Mouse (Mus musculus) large intestine, adult 2 months (tissue): ENCODE data around the gene H2-T24. TPM values are rescaled to one million over a fixed set of nuclear protein-coding genes. Genes with fewer than 3 reads are reported as not detected.
"Not testable (repeated sequence)": the region's sequence is repeated elsewhere in the genome, so short reads cannot be mapped to it uniquely, and the experiment has no call there.

Source experiments
- DNase-seq: peaks from one replicate; pipeline ENCODE4 v3.0.0-alpha.2; 2012; ENCODE audit warnings: low read depth, low spot score
- WGBS: fragments of 180-500 bp; shearing (Covaris S2); methylation state at CpG from one replicate; pipeline ENCODE4 v1.1.7; 2018; 5-methylcytosine and 5-hydroxymethylcytosine counted together
- polyA plus RNA-seq: library from polyadenylated mRNA; depleted of rRNA; stranded (reverse); fragments of >200 nt; gene quantifications from 2 replicates; pipeline ENCODE4 v1.2.3, GENCODE M21; 2012

H2-T24 gene
- polyA plus RNA-seq, 1 experiment = 1.6 TPM

DNA sequence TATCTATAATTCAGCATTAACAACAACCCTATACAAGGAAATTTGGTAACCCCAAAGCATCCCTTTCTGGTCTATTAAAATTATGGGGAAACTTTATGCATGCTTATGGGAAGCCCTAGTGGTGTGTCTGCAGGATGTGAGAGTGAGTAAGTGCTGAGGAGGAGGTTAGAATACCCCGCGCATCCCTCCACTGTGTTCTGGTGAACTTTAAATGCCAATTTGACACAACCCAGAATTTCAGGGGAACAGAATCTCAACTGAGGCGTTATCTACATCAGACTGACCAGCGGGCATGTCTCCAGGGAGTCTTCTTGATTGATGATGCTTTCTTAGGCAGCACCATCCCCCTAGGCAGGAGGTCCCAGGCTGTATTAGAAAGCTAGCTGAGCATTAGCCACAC, 5.5 kb upstream of the H2-T24 start:
- WGBS = 82% methylated on average over 4 of the region's 4 CpGs
- no peak for DNase-seq

GRCm38 (mm10) chr17:36025197-36025596, 4.8 kb upstream of the H2-T24 start:
- 92% methylated on average over 5 of the region's 5 CpGs for WGBS
- no peak for DNase-seq

- WGBS = 33% methylated on average over 9 of the region's 9 CpGs
- no peak for DNase-seq
Measured at GRCm38 (mm10) chr17:36023710-36024654, 3.6 kb upstream of the H2-T24 start.

- WGBS = 88% methylated on average over 6 of the region's 6 CpGs
- DNase-seq = no peak
Measured at GRCm38 (mm10) chr17:36022922-36023321, 2.6 kb upstream of the H2-T24 start.

DNA sequence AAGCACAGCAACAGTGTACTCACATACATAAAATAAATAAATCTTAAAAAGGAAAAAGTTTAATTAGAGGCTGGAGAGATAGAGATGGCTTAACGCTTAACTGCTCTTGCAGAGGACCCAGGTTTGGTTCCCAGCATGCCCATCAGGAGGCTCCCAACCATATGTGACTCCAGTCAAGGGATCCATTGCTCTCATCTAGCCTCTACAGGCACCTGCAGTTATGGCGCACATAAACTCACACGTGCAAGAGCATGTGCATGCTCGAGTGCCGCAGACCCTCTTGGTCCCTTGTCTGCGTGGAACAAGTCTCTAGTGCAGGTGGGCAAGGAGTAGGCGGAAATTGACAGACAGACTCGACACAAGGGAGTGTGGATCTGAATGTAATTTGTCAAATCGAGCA, 1.7 kb upstream of the H2-T24 start:
- WGBS = 95% methylated on average over 9 of the region's 9 CpGs
- DNase-seq = no peak

- WGBS = 76% methylated on average over 1 of the region's 1 CpGs
- DNase-seq = no peak
Measured at GRCm38 (mm10) chr17:36021309-36021708, 949 bp upstream of the H2-T24 start.

DNA sequence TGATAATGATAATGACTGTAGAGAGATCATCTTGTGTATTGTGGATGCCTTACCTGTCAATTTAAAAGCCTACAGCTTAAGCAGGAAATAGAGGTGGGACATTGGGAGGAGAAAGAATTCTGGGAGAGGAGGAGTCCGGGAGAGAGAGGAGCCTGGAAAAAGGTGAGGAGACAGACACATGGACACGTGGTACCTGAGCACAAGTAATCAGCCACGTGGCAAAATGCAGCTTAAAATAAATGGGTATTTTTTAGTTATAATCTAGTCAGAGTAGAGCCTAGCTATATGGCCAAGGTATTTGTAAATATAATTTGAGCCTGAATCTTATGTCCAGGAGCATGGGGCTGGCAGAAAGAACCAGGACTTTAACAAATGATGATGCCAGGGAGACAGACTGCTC, 841 bp downstream of the H2-T24 start:
- DNase-seq = no peak
- WGBS = 54% methylated on average over 3 of the region's 3 CpGs

- no peak for DNase-seq
Measured at GRCm38 (mm10) chr17:36018979-36019378, 1.4 kb downstream of the H2-T24 start.

GRCm38 (mm10) chr17:36017046-36017445, 3.3 kb downstream of the H2-T24 start:
- DNase-seq = no peak
- WGBS = 91% methylated on average over 5 of the region's 5 CpGs

More at GRCm38 (mm10) chr17:36018979-36019378, 1.4 kb downstream of the H2-T24 start:
- WGBS = 65% methylated on average over 2 of the region's 2 CpGs

- 91% methylated on average over 5 of the region's 5 CpGs for WGBS
Measured at GRCm38 (mm10) chr17:36014977-36015376, 5.4 kb downstream of the H2-T24 start.

DNA sequence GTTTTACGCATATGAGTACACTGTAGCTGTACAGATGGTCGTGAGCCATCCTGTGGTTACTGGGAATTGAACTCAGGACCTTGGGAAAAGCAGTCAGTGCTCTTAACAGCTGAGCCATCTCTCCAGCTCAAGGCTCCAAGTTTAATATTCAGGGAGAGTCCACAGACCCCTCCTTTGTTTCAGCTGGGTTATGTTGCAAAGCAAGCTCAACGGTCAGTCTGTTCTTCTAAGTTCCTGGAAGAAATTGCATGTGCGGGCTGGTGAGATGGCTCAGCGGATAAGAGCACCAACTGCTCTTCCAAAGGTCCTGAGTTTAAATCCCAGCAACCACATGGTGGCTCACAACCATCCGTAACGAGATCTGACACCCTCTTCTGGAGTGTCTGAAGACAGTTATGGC, 16.0 kb downstream of the H2-T24 start:
- not testable (repeated sequence) for DNase-seq
- 86% methylated on average over 7 of the region's 7 CpGs for WGBS

More at GRCm38 (mm10) chr17:36014977-36015376, 5.4 kb downstream of the H2-T24 start:
- DNase-seq = no peak

DNA sequence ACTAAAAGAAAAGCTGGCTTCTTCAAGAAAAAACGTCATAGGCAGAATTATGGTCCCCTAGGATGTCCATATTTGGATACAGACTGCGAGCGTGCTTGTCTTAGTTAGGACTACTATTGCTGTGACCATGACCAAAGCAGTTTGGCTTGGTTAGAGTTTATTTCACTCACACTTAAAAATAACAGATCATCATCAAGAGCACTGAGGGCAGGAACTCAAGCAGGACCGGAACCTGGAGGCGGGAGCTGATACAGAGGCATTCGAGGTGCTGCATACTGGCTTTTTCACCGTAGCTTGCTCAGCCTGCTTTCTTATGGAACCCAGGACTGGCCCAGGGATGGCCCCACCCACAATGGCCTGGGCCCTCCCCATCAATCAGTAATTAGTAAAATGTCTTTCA, 17.0 kb downstream of the H2-T24 start:
- DNase-seq = no peak
- WGBS = 89% methylated on average over 7 of the region's 7 CpGs

DNA sequence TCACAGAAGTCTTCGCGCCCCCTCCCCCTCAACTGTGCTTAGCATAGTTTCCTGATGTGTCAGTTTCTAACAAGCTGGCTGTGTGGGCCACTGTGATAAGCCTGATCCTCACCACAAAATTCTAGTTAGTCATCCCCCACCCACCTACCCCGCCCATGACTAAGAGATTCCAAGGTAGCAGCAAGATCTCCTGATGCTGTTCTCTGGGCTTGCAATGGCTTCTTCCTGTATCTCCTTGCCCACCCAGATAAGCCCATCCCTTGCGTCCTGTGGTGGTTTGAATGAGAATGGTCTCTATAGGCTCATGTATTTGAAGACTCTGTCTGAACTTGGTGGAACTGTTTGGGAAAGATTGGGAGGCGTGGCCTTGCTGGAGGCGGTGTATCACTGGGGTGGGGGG, 18.4 kb downstream of the H2-T24 start:
- no peak for DNase-seq
- WGBS = 96% methylated on average over 6 of the region's 6 CpGs

GRCm38 (mm10) chr17:36001121-36001897, 19.1 kb downstream of the H2-T24 start:
- 45% methylated on average over 12 of the region's 12 CpGs for WGBS
- DNase-seq = no peak

GRCm38 (mm10) chr17:36000349-36000748, 20.0 kb downstream of the H2-T24 start:
- WGBS = 22% methylated on average over 4 of the region's 4 CpGs
- no peak for DNase-seq

DNA sequence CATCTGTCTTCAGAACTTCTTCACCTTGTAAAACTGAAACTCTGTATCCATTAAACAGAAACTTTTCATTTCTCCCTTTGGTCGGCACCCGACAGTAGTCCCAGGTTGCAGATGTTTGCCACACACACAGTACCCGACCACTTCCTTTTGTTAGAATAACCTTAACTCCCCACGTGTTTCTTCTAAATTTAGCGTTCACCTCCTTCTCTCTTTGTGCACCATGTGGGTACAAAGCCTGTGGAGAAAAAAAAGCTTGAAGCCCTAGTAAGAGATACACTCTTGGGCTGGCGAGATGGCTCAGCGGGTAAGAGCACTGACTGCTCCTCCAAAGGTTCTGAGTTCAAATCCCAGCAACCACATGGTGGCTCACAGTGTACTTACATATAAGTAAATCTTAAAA, 21.0 kb downstream of the H2-T24 start:
- WGBS = 77% methylated on average over 7 of the region's 7 CpGs

GRCm38 (mm10) chr17:35998545-35999305, 21.6 kb downstream of the H2-T24 start:
- no peak for DNase-seq
- 74% methylated on average over 6 of the region's 6 CpGs for WGBS

More for the DNA sequence above, 21.0 kb downstream of the H2-T24 start:
- DNase-seq = no peak

DNA sequence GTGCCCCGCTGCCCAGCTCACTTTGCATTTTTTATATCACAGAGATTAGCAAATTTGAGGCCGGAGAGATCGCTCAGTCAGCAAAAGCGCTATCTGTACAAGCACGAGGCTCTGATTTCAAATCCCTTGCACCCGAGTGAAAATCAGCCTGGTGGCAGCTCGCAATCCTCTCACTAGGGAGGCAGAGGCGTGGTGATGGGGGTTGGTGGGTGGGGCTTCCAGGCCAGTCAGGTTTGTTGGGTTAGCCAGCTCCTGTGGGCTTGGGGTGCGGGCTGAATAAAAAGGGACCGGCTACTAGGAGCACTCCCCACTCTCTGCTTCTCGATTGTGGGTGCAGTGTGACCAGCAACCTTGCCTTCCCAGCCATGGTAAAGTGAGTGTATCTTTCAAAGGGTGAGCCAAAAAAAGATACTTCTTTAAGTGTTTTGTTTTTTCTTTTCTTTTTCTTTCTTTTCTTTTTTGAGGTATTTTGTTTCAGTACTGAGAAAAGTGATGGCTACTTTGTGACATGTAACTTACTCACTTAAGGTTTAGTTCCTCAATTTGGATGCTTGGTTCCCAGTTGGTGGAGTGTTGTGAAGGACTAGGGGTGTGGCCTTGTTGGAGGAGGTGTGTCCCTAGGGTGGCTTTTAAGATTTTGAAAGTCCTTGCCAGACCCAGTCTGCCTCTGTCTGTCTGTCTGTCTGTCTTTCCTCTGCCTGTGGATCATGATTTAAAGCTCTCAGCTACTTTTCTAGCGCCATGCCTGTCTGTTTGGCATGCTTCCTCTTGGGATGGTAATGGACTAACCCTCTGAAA, 22.4 kb downstream of the H2-T24 start:
- 39% methylated on average over 12 of the region's 12 CpGs for WGBS
- no peak for DNase-seq

GRCm38 (mm10) chr17:35996949-35997348, 23.4 kb downstream of the H2-T24 start:
- peak; percentile 99 for DNase-seq
- 2% methylated on average over 11 of the region's 11 CpGs for WGBS
